Mouse (Mus musculus) embryonic facial prominence, embryonic 15.5 days (tissue): ENCODE results near the gene Slc22a3. TPM values are rescaled to one million over a fixed set of nuclear protein-coding genes. Genes with fewer than 3 reads are reported as not detected.
A peak's percentile ranks its signal among the peaks of the same experiment; 100 is the strongest.

Experiments
- ATAC-seq: fragments of 200-750 bp; cut with Nextera tagmentation; 2 replicates; pipeline ENCODE4 v1.8.0; 2017; ENCODE audit warnings: low read depth, moderate TSS enrichment; ENCODE audit not compliant: insufficient number of reproducible peaks, low FRiP score, low TSS enrichment
- H3K27ac ChIP-seq: fragments of 300-500 bp; sonication (generic); replicated peaks from 2 replicates; pipeline ENCODE4 v1.5.1; 2015; ENCODE audit warnings: mild to moderate bottlenecking, inconsistent platforms
- H3K27me3 ChIP-seq: fragments of 300-500 bp; sonication (generic); 2 replicates; pipeline ENCODE4 v1.6.1; 2015; ENCODE audit warnings: inconsistent platforms
- H3K36me3 ChIP-seq: fragments of 300-500 bp; sonication (generic); 2 replicates; pipeline ENCODE4 v1.6.1; 2015; ENCODE audit warnings: mild to moderate bottlenecking, inconsistent platforms
- H3K4me1 ChIP-seq: fragments of 300-500 bp; sonication (generic); 2 replicates; pipeline ENCODE4 v1.6.1; 2015; ENCODE audit warnings: inconsistent platforms
- H3K4me2 ChIP-seq: fragments of 300-500 bp; sonication (generic); replicated peaks from 2 replicates; pipeline ENCODE4 v1.6.1; 2015; ENCODE audit warnings: mild to moderate bottlenecking, inconsistent platforms
- H3K4me3 ChIP-seq: fragments of 300-500 bp; sonication (generic); replicated peaks from 2 replicates; pipeline ENCODE4 v1.5.1; 2015; ENCODE audit warnings: mild to moderate bottlenecking, inconsistent platforms
- H3K9ac ChIP-seq: fragments of 300-500 bp; sonication (generic); 2 replicates; pipeline ENCODE4 v1.6.1; 2015; ENCODE audit warnings: inconsistent platforms
- H3K9me3 ChIP-seq: fragments of 300-500 bp; sonication (generic); replicated peaks from 2 replicates; pipeline ENCODE4 v1.6.1; 2016; ENCODE audit warnings: inconsistent platforms
- WGBS: fragments of 180-500 bp; shearing (Covaris S2); methylation state at CpG from one replicate; pipeline ENCODE4 v1.1.7; 2015; 5-methylcytosine and 5-hydroxymethylcytosine counted together
- polyA plus RNA-seq: library from polyadenylated mRNA; unstranded; fragments of >200 nt; fragmentation: Nextera tagmentation; extraction: Ambion mirVana; gene quantifications from 2 replicates; pipeline ENCODE4 v1.2.1, GENCODE M21; 2015

Slc22a3 gene
- polyA plus RNA-seq, 1 experiment from 2014 or later, result 1.1 TPM

GRCm38 (mm10) chr17:12370289-12370688 is 137.2 kb downstream of the Slc22a3 start:
- no peaks in the 10 kb centered on the region for H3K9me3 ChIP-seq
- ATAC-seq, result 0 out of 2 replicates have a peak, but pooled peaks have one; percentile 36
- WGBS, result 63% methylated on average over 4 of the region's 4 CpGs

GRCm38 (mm10) chr17:12369393-12369792 is 138.1 kb downstream of the Slc22a3 start:
- Histone ChIP-seq H3K4me3 (no peak overlapping the region), H3K36me3 (no peaks in the 10 kb centered on the region), H3K4me2 (no peak overlapping the region), H3K9me3 (no peaks in the 10 kb centered on the region), H3K9ac (no peak overlapping the region), H3K27me3 (no peaks in the 10 kb centered on the region), H3K4me1 (peaks cover 5% of the 10 kb centered on the region; the same call in 1 of the 2 replicates), H3K27ac (no peak overlapping the region)
- 75% methylated on average over 5 of the region's 5 CpGs for WGBS
- ATAC-seq, result no peak

More at GRCm38 (mm10) chr17:12370289-12370688, 137.2 kb downstream of the Slc22a3 start:
- Histone ChIP-seq H3K4me2 (no peak overlapping the region), H3K9ac (no peak overlapping the region), H3K27me3 (no peaks in the 10 kb centered on the region), H3K27ac (no peak overlapping the region), H3K4me3 (no peak overlapping the region), H3K4me1 (peaks cover 5% of the 10 kb centered on the region; the same call in 1 of the 2 replicates), H3K36me3 (no peaks in the 10 kb centered on the region)

Other genes with a start within 250 kb of the Slc22a3 start
- 36.1 and 42.1 TPM in 2 replicates for gene Map3k4, start 188.9 kb downstream of the Slc22a3 start, polyA plus RNA-seq
- not detected in 2 replicates for gene Plg, start 129.1 kb downstream of the Slc22a3 start, polyA plus RNA-seq
- 0.09 and 0.11 TPM in 2 replicates for gene Slc22a2, start 76.4 kb upstream of the Slc22a3 start, polyA plus RNA-seq
- gene Slc22a1, start 168.1 kb upstream of the Slc22a3 start, polyA plus RNA-seq, result 0.44 and 0.89 TPM in 2 replicates